Mouse (Mus musculus) forebrain, embryonic 14.5 days (tissue): ENCODE data around the gene Zdhhc14. TPM values are rescaled to one million over a fixed set of nuclear protein-coding genes. Genes with fewer than 3 reads are reported as not detected.

Experiments
- ATAC-seq: fragments of 200-750 bp; cut with Nextera tagmentation; 2 replicates; pipeline ENCODE4 v1.8.0; 2017; ENCODE audit warnings: mild to moderate bottlenecking, moderate library complexity
- DNase-seq: peaks from one replicate; pipeline ENCODE4 v3.0.0-alpha.2; 2015; ENCODE audit warnings: low spot score
- H3K27ac ChIP-seq: fragments of 300-500 bp; sonication (generic); 2 replicates; pipeline ENCODE4 v1.5.1; 2014; ENCODE audit warnings: low read depth, mild to moderate bottlenecking, control low read depth, low read length, moderate library complexity
- H3K27me3 ChIP-seq: fragments of 300-500 bp; sonication (generic); replicated peaks from 2 replicates; pipeline ENCODE4 v1.6.1; 2014; ENCODE audit warnings: low read length, control low read depth, mixed read lengths; ENCODE audit not compliant: control insufficient read depth, insufficient read depth
- H3K36me3 ChIP-seq: fragments of 300-500 bp; sonication (generic); 2 replicates; pipeline ENCODE4 v1.6.1; 2014; ENCODE audit warnings: low read length, control low read depth; ENCODE audit not compliant: control insufficient read depth, insufficient read depth
- H3K4me1 ChIP-seq: fragments of 300-500 bp; sonication (generic); 2 replicates; pipeline ENCODE4 v1.6.1; 2014; ENCODE audit warnings: antibody characterized with exemption, low read length, control low read depth; ENCODE audit not compliant: control insufficient read depth, insufficient read depth
- H3K4me2 ChIP-seq: fragments of 300-500 bp; sonication (generic); 2 replicates; pipeline ENCODE4 v1.6.1; 2014; ENCODE audit warnings: mild to moderate bottlenecking, control low read depth, low read length
- H3K4me3 ChIP-seq: fragments of 300-500 bp; sonication (generic); 2 replicates; pipeline ENCODE4 v1.5.1; 2014; ENCODE audit warnings: low read depth, low read length, control low read depth
- H3K9ac ChIP-seq: fragments of 300-500 bp; sonication (generic); 2 replicates; pipeline ENCODE4 v1.6.1; 2014; ENCODE audit warnings: mild to moderate bottlenecking, low read length, control low read depth, moderate library complexity
- H3K9me3 ChIP-seq: fragments of 300-500 bp; sonication (generic); replicated peaks from 2 replicates; pipeline ENCODE4 v1.6.1; 2016; ENCODE audit warnings: low read length, control low read depth, mixed read lengths; ENCODE audit not compliant: control insufficient read depth
- WGBS: fragments of 180-500 bp; shearing (Covaris S2); extraction: QIAGEN DNeasy Blood & Tissue Kit; methylation state at CpG from one replicate; pipeline ENCODE4 v1.1.7; 2014; 5-methylcytosine and 5-hydroxymethylcytosine counted together
- polyA plus RNA-seq: library from polyadenylated mRNA; unstranded; fragments of >200 nt; fragmentation: Nextera tagmentation; extraction: Ambion mirVana; gene quantifications from 2 replicates; pipeline ENCODE4 v1.2.1, GENCODE M21; 2014

Gene Zdhhc14
- polyA plus RNA-seq, 1 experiment from 2014 or later: 4.7 TPM

- Histone ChIP-seq H3K27me3 (no peaks in the 10 kb centered on the region), H3K4me2 (no peak overlapping the region), H3K9me3 (no peaks in the 10 kb centered on the region), H3K4me1 (no peaks in the 10 kb centered on the region), H3K4me3 (no peak overlapping the region), H3K27ac (no peak overlapping the region), H3K9ac (no peak overlapping the region), H3K36me3 (no peaks in the 10 kb centered on the region)
- ATAC-seq: no peak
- 80% methylated on average over 5 of the region's 5 CpGs for WGBS
- DNase-seq: no peak
These were observed 61.2 kb downstream of the Zdhhc14 start for GRCm38 (mm10) chr17:5553556-5553955.

- Histone ChIP-seq H3K9me3 (no peaks in the 10 kb centered on the region), H3K4me2 (no peak overlapping the region), H3K27ac (no peak overlapping the region), H3K27me3 (no peaks in the 10 kb centered on the region), H3K4me3 (no peak overlapping the region), H3K9ac (no peak overlapping the region), H3K36me3 (no peaks in the 10 kb centered on the region), H3K4me1 (no peaks in the 10 kb centered on the region)
- DNase-seq (no peak), ATAC-seq (no peak)
- 88% methylated on average over 2 of the region's 2 CpGs for WGBS
These were observed 62.2 kb downstream of the Zdhhc14 start for GRCm38 (mm10) chr17:5554573-5554972.

- ATAC-seq: no peak
These were observed 64.2 kb downstream of the Zdhhc14 start for GRCm38 (mm10) chr17:5556568-5556967.

GRCm38 (mm10) chr17:5560212-5560611 is 67.9 kb downstream of the Zdhhc14 start:
- Histone ChIP-seq H3K9me3 (no peaks in the 10 kb centered on the region; the same call in 1 of the 2 replicates), H3K36me3 (no peaks in the 10 kb centered on the region), H3K27me3 (no peaks in the 10 kb centered on the region), H3K9ac (no peak overlapping the region), H3K27ac (no peak overlapping the region), H3K4me1 (no peaks in the 10 kb centered on the region), H3K4me2 (no peak overlapping the region), H3K4me3 (no peak overlapping the region)
- ATAC-seq (no peak), DNase-seq (no peak)
- 91% methylated on average over 4 of the region's 4 CpGs for WGBS

More at GRCm38 (mm10) chr17:5556568-5556967, 64.2 kb downstream of the Zdhhc14 start:
- no peak overlapping the region for H3K4me3 ChIP-seq
- H3K4me2 ChIP-seq: no peak overlapping the region
- no peak overlapping the region for H3K27ac ChIP-seq
- 78% methylated on average over 8 of the region's 8 CpGs for WGBS
- no peak for DNase-seq
- no peaks in the 10 kb centered on the region for H3K27me3 ChIP-seq
- no peaks in the 10 kb centered on the region for H3K4me1 ChIP-seq
- no peaks in the 10 kb centered on the region for H3K36me3 ChIP-seq
- no peaks in the 10 kb centered on the region for H3K9me3 ChIP-seq
- H3K9ac ChIP-seq: no peak overlapping the region

GRCm38 (mm10) chr17:5563108-5563507 is 70.8 kb downstream of the Zdhhc14 start:
- DNase-seq (no peak), ATAC-seq (no peak)
- Histone ChIP-seq H3K4me2 (no peak overlapping the region), H3K27ac (no peak overlapping the region), H3K4me3 (no peak overlapping the region), H3K4me1 (no peaks in the 10 kb centered on the region), H3K27me3 (no peaks in the 10 kb centered on the region), H3K36me3 (no peaks in the 10 kb centered on the region), H3K9ac (no peak overlapping the region), H3K9me3 (no peaks in the 10 kb centered on the region; the same call in 1 of the 2 replicates)
- WGBS: 93% methylated on average over 6 of the region's 6 CpGs

DNA sequence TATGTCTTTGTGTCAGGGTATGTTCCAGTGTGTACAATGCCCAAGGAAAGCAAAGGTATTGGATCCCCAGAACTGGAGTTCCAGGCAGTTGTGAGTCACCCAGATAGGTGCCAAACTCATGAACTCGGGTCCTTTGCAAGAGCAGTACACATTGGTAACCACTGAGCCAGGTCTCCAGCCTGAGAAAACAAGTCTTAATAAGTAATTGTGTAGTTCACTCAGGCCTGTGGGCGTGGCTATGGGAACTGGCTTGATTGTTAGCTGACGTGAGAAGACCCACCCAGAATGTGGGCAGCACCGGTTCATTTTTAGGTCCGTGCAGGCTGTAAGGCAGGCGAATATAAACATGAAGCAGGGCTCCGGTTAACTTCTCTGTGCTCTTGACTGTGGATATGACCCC is 73.6 kb downstream of the Zdhhc14 start:
- Histone ChIP-seq H3K9me3 (no peaks in the 10 kb centered on the region; the same call in 1 of the 2 replicates), H3K4me1 (peaks cover 6% of the 10 kb centered on the region; the same call in 1 of the 2 replicates), H3K27ac (no peak overlapping the region), H3K36me3 (no peaks in the 10 kb centered on the region), H3K4me2 (no peak overlapping the region), H3K27me3 (no peaks in the 10 kb centered on the region), H3K9ac (no peak overlapping the region), H3K4me3 (no peak overlapping the region)
- DNase-seq: no peak
- WGBS: 65% methylated on average over 7 of the region's 7 CpGs
- no peak for ATAC-seq

DNA sequence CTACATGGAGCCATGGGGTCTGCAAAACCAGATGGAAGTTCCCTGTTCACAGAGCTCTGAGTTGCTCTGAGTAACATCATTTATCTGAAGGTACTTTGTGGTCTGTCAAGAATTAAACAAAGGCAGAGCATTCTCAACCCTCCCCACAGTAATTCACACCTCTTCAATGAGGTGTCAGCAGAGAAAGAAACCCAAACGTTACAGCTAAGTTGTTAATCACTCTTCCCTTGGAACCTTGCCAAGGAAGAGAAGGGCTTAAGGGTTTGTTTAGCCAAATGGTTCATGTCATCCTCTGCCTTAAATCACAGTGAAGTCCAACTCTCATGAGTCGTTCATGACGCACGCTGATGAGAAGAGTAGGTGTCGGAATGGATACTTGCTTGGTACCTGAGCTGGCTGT is 75.6 kb downstream of the Zdhhc14 start:
- no peak overlapping the region for H3K4me2 ChIP-seq
- H3K27me3 ChIP-seq: no peaks in the 10 kb centered on the region
- WGBS: 65% methylated on average over 5 of the region's 5 CpGs
- peaks cover 6% of the 10 kb centered on the region; the same call in 1 of the 2 replicates for H3K4me1 ChIP-seq
- H3K36me3 ChIP-seq: no peaks in the 10 kb centered on the region
- no peaks in the 10 kb centered on the region; the same call in 1 of the 2 replicates for H3K9me3 ChIP-seq
- DNase-seq (no peak), ATAC-seq (no peak)
- no peak overlapping the region for H3K9ac ChIP-seq
- H3K4me3 ChIP-seq: no peak overlapping the region
- H3K27ac ChIP-seq: no peak overlapping the region

GRCm38 (mm10) chr17:5569131-5570030 is 77.0 kb downstream of the Zdhhc14 start:
- ATAC-seq (no peak), DNase-seq (no peak)
- H3K4me2 ChIP-seq: no peak overlapping the region
- H3K9ac ChIP-seq: no peak overlapping the region
- no peak overlapping the region for H3K27ac ChIP-seq
- no peaks in the 10 kb centered on the region for H3K36me3 ChIP-seq
- no peaks in the 10 kb centered on the region for H3K9me3 ChIP-seq
- H3K27me3 ChIP-seq: no peaks in the 10 kb centered on the region
- H3K4me3 ChIP-seq: no peak overlapping the region
- peaks cover 6% of the 10 kb centered on the region; the same call in 1 of the 2 replicates for H3K4me1 ChIP-seq
- 48% methylated on average over 17 of the region's 17 CpGs for WGBS

GRCm38 (mm10) chr17:5572096-5572730 is 79.9 kb downstream of the Zdhhc14 start:
- 89% methylated on average over 1 of the region's 1 CpGs for WGBS
- no peak for DNase-seq
- Histone ChIP-seq H3K36me3 (no peaks in the 10 kb centered on the region), H3K9ac (no peak overlapping the region), H3K4me2 (no peak overlapping the region), H3K4me3 (no peak overlapping the region), H3K27me3 (no peaks in the 10 kb centered on the region), H3K4me1 (peaks cover 6% of the 10 kb centered on the region; the same call in 1 of the 2 replicates), H3K27ac (no peak overlapping the region), H3K9me3 (no peaks in the 10 kb centered on the region)
- ATAC-seq: no peak
